Mouse (Mus musculus) heart, embryonic 15.5 days (tissue): Measurements from ENCODE around the gene Ddx20. TPM values are rescaled to one million over a fixed set of nuclear protein-coding genes. Genes with fewer than 3 reads are reported as not detected.

Experiments
- polyA plus RNA-seq: library from polyadenylated mRNA; unstranded; fragments of >200 nt; fragmentation: Nextera tagmentation; extraction: Ambion mirVana; gene quantifications from 2 replicates; pipeline ENCODE4 v1.2.1, GENCODE M21; 2015

The Ddx20 gene
- polyA plus RNA-seq, 1 experiment from 2014 or later, result 18.1 TPM

Other genes with a start within 250 kb of the Ddx20 start
- 0.44 and 0.74 TPM in 2 replicates for gene Kcnd3, start 235.2 kb downstream of the Ddx20 start, polyA plus RNA-seq
- gene Inka2, start 17.0 kb upstream of the Ddx20 start, polyA plus RNA-seq, result 2.7 and 2.8 TPM in 2 replicates
- 79.7 and 92.9 TPM in 2 replicates for gene Rap1a, start 113.8 kb upstream of the Ddx20 start, polyA plus RNA-seq
- gene Adora3, start 183.3 kb upstream of the Ddx20 start, polyA plus RNA-seq, result 0.19 and 0.32 TPM in 2 replicates
- gene Tmigd3, start 183.3 kb upstream of the Ddx20 start, polyA plus RNA-seq, result 0.46 and 0.50 TPM in 2 replicates
- gene I830077J02Rik, start 245.1 kb upstream of the Ddx20 start, polyA plus RNA-seq, result 0.76 and 1.8 TPM in 2 replicates